Mouse (Mus musculus): ENCODE measurements around the gene Cpne8.

DNA sequence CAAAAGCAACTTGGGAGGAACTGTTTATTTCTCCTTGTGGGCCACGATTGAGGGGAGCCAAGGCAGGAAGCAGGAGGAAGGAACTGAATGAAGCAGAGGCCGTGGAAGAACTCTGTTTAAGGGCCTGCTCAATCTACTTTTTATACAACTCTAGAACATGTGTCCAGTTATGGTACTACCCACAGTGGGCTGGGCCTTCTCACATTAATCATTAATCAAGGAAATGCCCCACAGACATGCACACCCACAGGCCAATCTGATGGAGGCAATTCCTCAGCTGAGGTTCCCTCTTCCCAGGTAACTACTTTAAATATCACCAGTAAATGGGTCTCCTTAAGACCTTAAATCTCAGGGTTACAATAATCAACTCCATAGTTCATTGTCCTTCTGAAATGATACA is 21.2 kb downstream of the Cpne8 start:
- TF ChIP-seq EP300 (optimal IDR thresholded peaks at IDR 0.05) = no peak
- no peak for TF ChIP-seq CTCF (IDR thresholded peaks at IDR 0.05; ENCODE audit: low read depth)
